Mouse (Mus musculus) neural tube, embryonic 15.5 days (tissue): ENCODE measurements around the gene Trex1. TPM values are rescaled to one million over a fixed set of nuclear protein-coding genes. Genes with fewer than 3 reads are reported as not detected.

Source experiments
- ATAC-seq: fragments of 200-750 bp; cut with Nextera tagmentation; 2 replicates; pipeline ENCODE4 v1.8.0; 2017; ENCODE audit warnings: mild to moderate bottlenecking, moderate TSS enrichment, moderate library complexity; ENCODE audit not compliant: low FRiP score
- H3K27ac ChIP-seq: fragments of 300-500 bp; sonication (generic); replicated peaks from 2 replicates; pipeline ENCODE4 v1.5.1; 2015; ENCODE audit warnings: mild to moderate bottlenecking, inconsistent platforms
- H3K27me3 ChIP-seq: fragments of 300-500 bp; sonication (generic); replicated peaks from 2 replicates; pipeline ENCODE4 v1.6.1; 2015; ENCODE audit warnings: inconsistent platforms
- H3K36me3 ChIP-seq: fragments of 300-500 bp; sonication (generic); 2 replicates; pipeline ENCODE4 v1.6.1; 2015; ENCODE audit warnings: inconsistent platforms
- H3K4me1 ChIP-seq: fragments of 300-500 bp; sonication (generic); 2 replicates; pipeline ENCODE4 v1.6.1; 2015; ENCODE audit warnings: inconsistent platforms
- H3K4me2 ChIP-seq: fragments of 300-500 bp; sonication (generic); 2 replicates; pipeline ENCODE4 v1.6.1; 2015; ENCODE audit warnings: inconsistent platforms, mild to moderate bottlenecking, moderate library complexity
- H3K4me3 ChIP-seq: fragments of 300-500 bp; sonication (generic); replicated peaks from 2 replicates; pipeline ENCODE4 v1.5.1; 2015; ENCODE audit warnings: mild to moderate bottlenecking, inconsistent platforms
- H3K9ac ChIP-seq: fragments of 300-500 bp; sonication (generic); replicated peaks from 2 replicates; pipeline ENCODE4 v1.6.1; 2015; ENCODE audit warnings: mild to moderate bottlenecking, inconsistent platforms
- H3K9me3 ChIP-seq: fragments of 300-500 bp; sonication (generic); replicated peaks from 2 replicates; pipeline ENCODE4 v1.6.1; 2016; ENCODE audit warnings: inconsistent platforms
- WGBS: fragments of 180-500 bp; shearing (Covaris S2); methylation state at CpG from one replicate; pipeline ENCODE4 v1.1.7; 2015; ENCODE audit warnings: mixed read lengths; 5-methylcytosine and 5-hydroxymethylcytosine counted together
- polyA plus RNA-seq: library from polyadenylated mRNA; unstranded; fragments of >200 nt; fragmentation: Nextera tagmentation; extraction: Ambion mirVana; gene quantifications from 2 replicates; pipeline ENCODE4 v1.2.1, GENCODE M21; 2015

Trex1 gene
- 13.9 and 15.6 TPM in 2 replicates for polyA plus RNA-seq

GRCm38 (mm10) chr9:109059136-109059903, at the start of gene Trex1:
Gene Trex1 (minus strand): TSS chr9:109059734.
- peak within 1 kb of the TSS; percentile 35 for H3K4me3 ChIP-seq
- H3K4me1 ChIP-seq = peaks cover 33% of the 10 kb centered on the region
- peak within 1 kb of the TSS; percentile 33 for H3K9ac ChIP-seq
- peak within 1 kb of the TSS; percentile 56 for H3K4me2 ChIP-seq
- peaks cover 56% of the 10 kb centered on the region for H3K36me3 ChIP-seq
- no peaks in the 10 kb centered on the region for H3K9me3 ChIP-seq
- H3K27ac ChIP-seq = peak within 1 kb of the TSS; percentile 83
- H3K27me3 ChIP-seq = no peaks in the 10 kb centered on the region
- 22% methylated on average over 15 of the region's 15 CpGs for WGBS
- peak; percentile 64 for ATAC-seq

- no peak for ATAC-seq
- WGBS = 40% methylated on average over 4 of the region's 6 CpGs
- H3K4me2 ChIP-seq = no peak overlapping the region
- peaks cover 35% of the 10 kb centered on the region for H3K4me1 ChIP-seq
- no peaks in the 10 kb centered on the region for H3K9me3 ChIP-seq
- no peak overlapping the region for H3K4me3 ChIP-seq
- no peak overlapping the region for H3K9ac ChIP-seq
- no peak overlapping the region for H3K27ac ChIP-seq
- H3K36me3 ChIP-seq = peaks cover 70% of the 10 kb centered on the region
- H3K27me3 ChIP-seq = no peaks in the 10 kb centered on the region
These were observed 47.8 kb upstream of the Trex1 start for GRCm38 (mm10) chr9:109107341-109107740.

GRCm38 (mm10) chr9:109105648-109106047, 46.1 kb upstream of the Trex1 start:
- peaks cover 39% of the 10 kb centered on the region for H3K4me1 ChIP-seq
- no peaks in the 10 kb centered on the region for H3K27me3 ChIP-seq
- H3K9me3 ChIP-seq = no peaks in the 10 kb centered on the region
- no peak overlapping the region for H3K9ac ChIP-seq
- H3K4me2 ChIP-seq = no peak overlapping the region
- peaks cover 59% of the 10 kb centered on the region for H3K36me3 ChIP-seq
- WGBS = 94% methylated on average over 12 of the region's 12 CpGs
- H3K4me3 ChIP-seq = no peak overlapping the region
- ATAC-seq = no peak
- peak overlapping the region; percentile 20; the same call in 1 of the 2 replicates for H3K27ac ChIP-seq

GRCm38 (mm10) chr9:109105011-109105410, 45.5 kb upstream of the Trex1 start:
- peak overlapping the region; percentile 20; the same call in 1 of the 2 replicates for H3K9ac ChIP-seq
- peaks cover 43% of the 10 kb centered on the region for H3K4me1 ChIP-seq
- H3K27me3 ChIP-seq = no peaks in the 10 kb centered on the region
- H3K4me3 ChIP-seq = no peak overlapping the region
- peaks cover 53% of the 10 kb centered on the region for H3K36me3 ChIP-seq
- WGBS = 59% methylated on average over 12 of the region's 12 CpGs
- H3K4me2 ChIP-seq = peak overlapping the region; percentile 19; the same call in 1 of the 2 replicates
- ATAC-seq = 0 out of 2 replicates have a peak, but pooled peaks have one; percentile 19
- H3K27ac ChIP-seq = peak overlapping the region; percentile 56; the same call in 1 of the 2 replicates
- no peaks in the 10 kb centered on the region for H3K9me3 ChIP-seq

- Histone ChIP-seq H3K9ac (no peak overlapping the region), H3K36me3 (peaks cover 44% of the 10 kb centered on the region)
These were observed 44.5 kb upstream of the Trex1 start for GRCm38 (mm10) chr9:109104083-109104482.

GRCm38 (mm10) chr9:109103250-109103649, 43.7 kb upstream of the Trex1 start:
- Histone ChIP-seq H3K4me2 (no peak overlapping the region), H3K9ac (no peak overlapping the region), H3K36me3 (peaks cover 35% of the 10 kb centered on the region), H3K27me3 (no peaks in the 10 kb centered on the region), H3K9me3 (no peaks in the 10 kb centered on the region), H3K27ac (no peak overlapping the region), H3K4me3 (no peak overlapping the region), H3K4me1 (peaks cover 60% of the 10 kb centered on the region)
- ATAC-seq = no peak
- 75% methylated on average over 7 of the region's 7 CpGs for WGBS

More at GRCm38 (mm10) chr9:109104083-109104482, 44.5 kb upstream of the Trex1 start:
- Histone ChIP-seq H3K4me2 (no peak overlapping the region), H3K27me3 (no peaks in the 10 kb centered on the region), H3K9me3 (no peaks in the 10 kb centered on the region), H3K27ac (peak overlapping the region; percentile 28; the same call in 1 of the 2 replicates), H3K4me1 (peaks cover 51% of the 10 kb centered on the region), H3K4me3 (no peak overlapping the region)
- 83% methylated on average over 9 of the region's 9 CpGs for WGBS
- ATAC-seq = no peak

GRCm38 (mm10) chr9:109102541-109102940, 43.0 kb upstream of the Trex1 start:
- H3K9me3 ChIP-seq = no peaks in the 10 kb centered on the region
- peaks cover 29% of the 10 kb centered on the region for H3K36me3 ChIP-seq
- no peak overlapping the region for H3K9ac ChIP-seq
- ATAC-seq = no peak
- H3K27me3 ChIP-seq = no peaks in the 10 kb centered on the region
- H3K4me2 ChIP-seq = no peak overlapping the region
- no peak overlapping the region for H3K27ac ChIP-seq
- 94% methylated on average over 3 of the region's 3 CpGs for WGBS
- peaks cover 67% of the 10 kb centered on the region for H3K4me1 ChIP-seq
- H3K4me3 ChIP-seq = no peak overlapping the region

- H3K4me3 ChIP-seq = no peak overlapping the region
- peaks cover 70% of the 10 kb centered on the region for H3K4me1 ChIP-seq
- H3K9me3 ChIP-seq = no peaks in the 10 kb centered on the region
- ATAC-seq = no peak
- WGBS = 94% methylated on average over 5 of the region's 5 CpGs
- no peak overlapping the region for H3K27ac ChIP-seq
- no peak overlapping the region for H3K4me2 ChIP-seq
- H3K9ac ChIP-seq = no peak overlapping the region
- H3K27me3 ChIP-seq = no peaks in the 10 kb centered on the region
- H3K36me3 ChIP-seq = peaks cover 29% of the 10 kb centered on the region
These were observed 42.5 kb upstream of the Trex1 start for GRCm38 (mm10) chr9:109101933-109102445.

- Histone ChIP-seq H3K4me2 (no peak overlapping the region), H3K4me3 (no peak overlapping the region), H3K27me3 (no peaks in the 10 kb centered on the region), H3K9me3 (no peaks in the 10 kb centered on the region), H3K27ac (no peak overlapping the region), H3K9ac (no peak overlapping the region), H3K36me3 (peaks cover 16% of the 10 kb centered on the region), H3K4me1 (peaks cover 73% of the 10 kb centered on the region)
- ATAC-seq = no peak
- 85% methylated on average over 20 of the region's 20 CpGs for WGBS
These were observed 40.9 kb upstream of the Trex1 start for GRCm38 (mm10) chr9:109100307-109100928.

GRCm38 (mm10) chr9:109098969-109099368, 39.4 kb upstream of the Trex1 start:
- peak overlapping the region; percentile 71 for H3K4me2 ChIP-seq
- peaks cover 68% of the 10 kb centered on the region for H3K4me1 ChIP-seq
- H3K9ac ChIP-seq = peak overlapping the region; percentile 14; the same call in 1 of the 2 replicates
- H3K9me3 ChIP-seq = no peaks in the 10 kb centered on the region
- H3K36me3 ChIP-seq = peaks cover 10% of the 10 kb centered on the region; the same call in 1 of the 2 replicates
- peak overlapping the region; percentile 97 for H3K27ac ChIP-seq
- H3K27me3 ChIP-seq = no peaks in the 10 kb centered on the region
- H3K4me3 ChIP-seq = no peak overlapping the region
- WGBS = 44% methylated on average over 6 of the region's 6 CpGs
- ATAC-seq = no peak

- ATAC-seq = no peak
- Histone ChIP-seq H3K4me1 (peaks cover 71% of the 10 kb centered on the region), H3K9me3 (no peaks in the 10 kb centered on the region), H3K36me3 (peaks cover 10% of the 10 kb centered on the region; the same call in 1 of the 2 replicates), H3K4me3 (peak overlapping the region; percentile 82; the same call in 1 of the 2 replicates), H3K27me3 (no peaks in the 10 kb centered on the region), H3K27ac (peak overlapping the region; percentile 97), H3K9ac (0 out of 2 replicates have a peak overlapping the region, but pooled peaks have one; percentile 9), H3K4me2 (peak overlapping the region; percentile 71)
- WGBS = 77% methylated on average over 8 of the region's 8 CpGs
These were observed 38.8 kb upstream of the Trex1 start for GRCm38 (mm10) chr9:109098366-109098765.
